Mouse (Mus musculus) lung, adult 18-20 months (tissue): Measurements from ENCODE around the gene Pole3.

ENCODE experiments used
- DNase-seq, 2 experiments: peaks; one replicate each; pipeline ENCODE4 v3.0.0; 2022; ENCODE audit warnings: mixed read lengths in 2 of 2

Pole3 gene

GRCm38 (mm10) chr4:62517538-62518415 lies 7.1 kb downstream of the Pole3 start:
- DNase-seq = no peak

- peak; percentile 31 to 64 for DNase-seq
Observed at GRCm38 (mm10) chr4:62517046-62517445, 7.8 kb downstream of the Pole3 start.

GRCm38 (mm10) chr4:62516579-62516978 lies 8.3 kb downstream of the Pole3 start:
- DNase-seq = peak in 1 of 2 experiments; percentile 44

- peak; percentile 44 to 55 for DNase-seq
Observed at GRCm38 (mm10) chr4:62516079-62516478, 8.8 kb downstream of the Pole3 start.

- peak in 1 of 2 experiments; percentile 30 for DNase-seq
Observed at GRCm38 (mm10) chr4:62515490-62515889, 9.4 kb downstream of the Pole3 start.

GRCm38 (mm10) chr4:62514995-62515394 lies 9.9 kb downstream of the Pole3 start:
- no peak for DNase-seq

- DNase-seq = no peak
Observed at GRCm38 (mm10) chr4:62513998-62514506, 10.8 kb downstream of the Pole3 start.

- DNase-seq = no peak
Observed at GRCm38 (mm10) chr4:62509946-62510345, 14.9 kb downstream of the Pole3 start.

GRCm38 (mm10) chr4:62508839-62509238 lies 16.0 kb downstream of the Pole3 start:
- DNase-seq = no peak

- DNase-seq = peak; percentile 25 to 53
Observed at GRCm38 (mm10) chr4:62506798-62507197, 18.1 kb downstream of the Pole3 start.

GRCm38 (mm10) chr4:62505991-62506390 lies 18.9 kb downstream of the Pole3 start:
- no peak for DNase-seq

- no peak for DNase-seq
Observed at GRCm38 (mm10) chr4:62503374-62503970, 21.4 kb downstream of the Pole3 start, which contains the start of gene Hdhd3. TSS of gene Hdhd3 (minus strand) at chr4:62503467.

GRCm38 (mm10) chr4:62502969-62503368 lies 21.9 kb downstream of the Pole3 start:
- no peak for DNase-seq

GRCm38 (mm10) chr4:62501964-62502732 lies 22.7 kb downstream of the Pole3 start:
- DNase-seq = peak; percentile 91 to 94

- DNase-seq = no peak
Observed at GRCm38 (mm10) chr4:62501534-62501933, 23.3 kb downstream of the Pole3 start.

- DNase-seq = no peak
Observed at GRCm38 (mm10) chr4:62500799-62501198, 24.1 kb downstream of the Pole3 start.

GRCm38 (mm10) chr4:62496815-62497214 lies 28.1 kb downstream of the Pole3 start:
- DNase-seq = peak; percentile 83 to 90

- DNase-seq = peak; percentile 64 to 71
Observed at GRCm38 (mm10) chr4:62495946-62496345, 28.9 kb downstream of the Pole3 start.

GRCm38 (mm10) chr4:62494230-62494629 lies 30.6 kb downstream of the Pole3 start:
- no peak for DNase-seq

- no peak for DNase-seq
Observed at GRCm38 (mm10) chr4:62492682-62493081, 32.2 kb downstream of the Pole3 start.

- DNase-seq = no peak
Observed at GRCm38 (mm10) chr4:62487914-62488313, 37.0 kb downstream of the Pole3 start.

- DNase-seq = no peak
Observed at GRCm38 (mm10) chr4:62487172-62487571, 37.7 kb downstream of the Pole3 start.

GRCm38 (mm10) chr4:62486162-62486696 lies 38.6 kb downstream of the Pole3 start:
- DNase-seq = peak; percentile 81 to 90
